Mouse (Mus musculus): ENCODE measurements around the gene Rpl10a.
"Not testable (repeated sequence)": the region's sequence is repeated elsewhere in the genome, so short reads cannot be mapped to it uniquely, and the experiment has no call there.

Gene Rpl10a

GRCm38 (mm10) chr17:28308297-28309195, 19.7 kb upstream of the Rpl10a start:
- DNase-seq (ENCODE audit: low read depth, low spot score): peak; percentile 70

GRCm38 (mm10) chr17:28310831-28311230, 17.4 kb upstream of the Rpl10a start:
- no peak for DNase-seq (ENCODE audit: low read depth, low spot score)

DNA sequence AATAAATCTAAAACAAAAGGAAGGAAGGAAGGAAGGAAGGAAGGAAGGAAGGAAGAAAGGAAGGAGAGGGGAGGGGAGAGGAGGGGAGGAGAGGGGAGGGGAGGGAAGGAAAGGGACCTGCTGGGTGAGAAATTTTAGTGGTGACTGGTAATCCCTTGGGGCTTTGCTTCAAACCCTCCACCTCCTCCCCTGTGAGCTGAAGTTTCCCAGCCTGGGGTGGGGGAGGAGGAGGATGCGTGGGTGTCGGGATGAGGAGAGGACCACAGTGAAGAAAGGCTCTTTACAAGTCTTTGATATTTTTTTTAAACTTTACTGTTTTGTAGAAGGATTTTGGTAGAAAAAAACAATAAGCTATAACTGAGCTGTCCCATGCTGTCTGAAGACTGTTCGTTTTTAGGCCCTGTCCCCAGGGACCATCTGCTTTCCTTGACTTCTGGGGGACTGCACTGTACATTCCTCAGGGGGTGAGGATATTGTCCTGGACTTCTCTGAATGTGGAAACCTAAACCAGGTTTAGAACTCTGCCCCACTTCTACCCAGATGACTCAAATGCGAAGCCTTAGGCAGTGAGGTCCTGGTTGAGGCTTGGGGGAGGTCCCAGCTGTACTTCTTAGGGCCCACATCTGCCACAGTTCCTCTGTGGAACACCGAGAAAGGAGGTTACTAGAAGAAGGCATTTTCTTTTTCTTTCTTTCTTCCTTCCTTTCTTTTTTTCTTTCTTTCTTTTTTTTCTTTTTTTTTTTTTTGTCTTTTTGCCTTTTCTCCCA, 16.7 kb upstream of the Rpl10a start:
- no peak for DNase-seq (ENCODE audit: low read depth, low spot score)

DNA sequence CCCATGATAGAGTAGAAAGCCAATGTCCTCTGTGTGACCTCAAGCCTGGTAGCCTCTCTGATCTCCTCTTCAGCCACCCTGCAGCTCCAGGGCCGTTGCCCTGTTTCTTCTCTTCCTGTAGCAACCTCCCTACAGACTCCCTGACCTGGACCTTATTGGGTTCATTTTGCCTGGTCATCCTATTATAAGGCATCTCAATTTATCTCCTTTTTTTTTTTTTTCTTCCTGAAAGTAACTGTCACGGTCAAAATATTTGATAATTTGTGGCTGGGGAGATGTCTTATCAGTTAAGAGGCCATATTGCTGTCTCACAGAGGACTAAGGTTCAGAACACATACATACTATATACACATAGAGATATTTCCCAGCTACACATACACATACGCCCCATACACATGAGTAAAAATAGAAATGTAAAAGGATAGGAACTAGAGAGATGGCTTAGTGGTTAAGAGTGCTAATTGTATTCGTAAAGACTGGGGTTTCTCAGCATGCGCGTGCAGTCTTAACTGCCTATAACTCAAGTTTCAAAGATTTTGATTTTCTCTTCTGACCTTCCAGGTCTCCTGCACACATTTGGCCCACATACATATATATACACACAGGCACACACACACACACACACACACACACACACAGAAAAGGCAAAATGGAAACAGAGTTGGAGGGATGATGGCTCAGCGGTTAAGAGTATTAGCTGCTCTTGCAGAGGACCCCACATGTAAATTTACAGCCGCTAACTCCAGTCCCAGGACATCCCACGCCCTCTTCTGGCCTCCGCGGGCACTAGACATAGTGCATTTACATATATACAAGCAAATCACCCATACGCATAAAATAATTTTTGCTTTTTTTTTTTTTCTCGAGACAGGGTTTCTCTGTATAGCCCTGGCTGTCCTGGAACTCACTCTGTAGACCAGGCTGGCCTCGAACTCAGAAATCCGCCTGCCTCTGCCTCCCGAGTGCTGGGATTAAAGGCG, 15.7 kb upstream of the Rpl10a start:
- no peak for DNase-seq (ENCODE audit: low read depth, low spot score)

- peak; percentile 98 for DNase-seq (ENCODE audit: low read depth, low spot score)
Measured at GRCm38 (mm10) chr17:28313212-28313879, 14.9 kb upstream of the Rpl10a start, which contains the start of gene Fance. Fance (plus strand) TSS chr17:28313519.

DNA sequence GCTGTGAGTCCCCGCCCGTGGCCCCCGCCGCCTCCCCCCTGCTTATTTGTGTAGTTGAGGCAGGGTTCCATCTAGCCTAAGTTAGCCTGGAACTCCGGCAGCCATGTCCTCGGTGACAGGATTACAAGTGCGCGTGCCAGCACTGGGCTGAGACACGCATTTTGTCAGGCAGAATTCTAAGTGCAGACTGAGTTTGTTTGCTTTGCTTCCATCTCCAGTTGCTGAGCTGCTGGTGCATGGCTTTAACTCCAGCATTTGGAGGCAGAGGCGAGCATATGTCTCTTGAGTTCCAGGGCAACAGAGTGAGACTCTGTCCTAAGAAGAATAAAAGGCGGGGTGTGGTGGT, 14.4 kb upstream of the Rpl10a start:
- no peak for DNase-seq (ENCODE audit: low read depth, low spot score)

DNA sequence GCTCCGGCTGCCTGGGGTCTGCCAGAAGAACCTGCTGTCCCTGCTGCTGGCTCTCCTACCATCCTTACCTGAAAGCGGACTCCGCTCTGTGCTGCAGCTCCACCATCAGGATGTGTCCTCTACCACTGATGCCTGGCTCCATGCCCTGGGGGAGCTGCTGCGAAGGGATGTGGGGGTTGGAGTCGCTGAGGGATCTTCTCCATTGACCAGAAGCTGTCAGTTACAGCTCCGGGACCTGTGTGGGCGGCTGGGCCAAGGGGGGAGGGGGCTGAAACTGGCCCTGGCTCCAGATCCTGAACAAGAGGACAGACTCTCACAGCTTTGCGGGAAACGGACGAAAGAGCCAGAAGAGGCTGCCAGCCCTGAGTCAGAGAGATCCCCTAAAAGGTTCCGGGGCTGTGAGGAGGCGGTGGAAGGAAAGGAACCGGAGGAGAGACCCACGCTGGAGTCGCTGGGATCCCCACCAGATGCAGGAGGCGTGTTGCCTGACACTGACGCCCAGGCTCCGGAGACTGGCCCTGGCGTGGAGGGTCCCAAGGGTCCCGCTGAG, 12.6 kb upstream of the Rpl10a start:
- no peak for DNase-seq (ENCODE audit: low read depth, low spot score)

GRCm38 (mm10) chr17:28316476-28316875, 11.8 kb upstream of the Rpl10a start:
- DNase-seq (ENCODE audit: low read depth, low spot score): no peak

DNA sequence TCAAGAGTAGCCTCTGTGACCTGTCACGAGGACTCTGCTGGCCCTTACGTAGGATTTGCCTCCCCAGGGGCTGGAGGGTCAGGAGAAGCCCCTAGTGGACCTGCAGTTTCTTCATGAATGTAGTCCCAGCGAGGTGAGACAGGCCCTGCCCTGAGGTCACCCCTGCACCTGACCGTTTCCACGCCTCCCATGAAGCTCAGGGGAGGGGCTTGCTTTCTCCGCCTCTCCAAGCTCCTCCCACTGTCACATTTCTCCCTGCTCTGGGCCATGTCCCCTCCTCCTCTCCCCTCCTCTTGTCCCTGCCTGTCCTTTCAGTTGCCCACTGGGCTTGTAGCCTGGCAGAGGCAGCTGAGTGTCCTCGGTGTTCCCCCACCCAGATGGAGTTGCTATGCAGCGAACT, 11.2 kb upstream of the Rpl10a start:
- DNase-seq (ENCODE audit: low read depth, low spot score): no peak

GRCm38 (mm10) chr17:28317725-28318124, 10.5 kb upstream of the Rpl10a start:
- DNase-seq (ENCODE audit: low read depth, low spot score): no peak

DNA sequence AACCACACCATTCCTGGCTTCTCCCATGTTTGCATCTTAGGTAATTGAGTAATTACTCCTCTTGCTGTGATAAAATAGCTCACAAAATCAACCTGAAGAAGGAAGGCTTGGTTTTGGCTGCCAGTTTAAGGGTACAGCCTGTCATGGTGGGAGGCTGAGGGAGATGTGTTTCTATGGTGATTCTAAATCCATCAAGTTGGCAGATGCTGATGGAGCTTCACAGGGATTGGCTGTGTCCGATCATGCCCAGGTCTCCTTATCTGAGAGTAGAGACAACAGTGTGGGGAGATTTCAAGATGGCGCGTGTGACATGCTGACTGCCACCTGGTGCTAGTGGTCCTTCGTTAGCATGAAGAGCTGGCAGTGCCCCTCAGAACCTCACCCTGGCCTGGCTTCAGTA, 6.6 kb upstream of the Rpl10a start:
- DNase-seq (ENCODE audit: low read depth, low spot score): no peak

- DNase-seq (ENCODE audit: low read depth, low spot score): no peak
Measured at GRCm38 (mm10) chr17:28323786-28324185, 4.5 kb upstream of the Rpl10a start.

DNA sequence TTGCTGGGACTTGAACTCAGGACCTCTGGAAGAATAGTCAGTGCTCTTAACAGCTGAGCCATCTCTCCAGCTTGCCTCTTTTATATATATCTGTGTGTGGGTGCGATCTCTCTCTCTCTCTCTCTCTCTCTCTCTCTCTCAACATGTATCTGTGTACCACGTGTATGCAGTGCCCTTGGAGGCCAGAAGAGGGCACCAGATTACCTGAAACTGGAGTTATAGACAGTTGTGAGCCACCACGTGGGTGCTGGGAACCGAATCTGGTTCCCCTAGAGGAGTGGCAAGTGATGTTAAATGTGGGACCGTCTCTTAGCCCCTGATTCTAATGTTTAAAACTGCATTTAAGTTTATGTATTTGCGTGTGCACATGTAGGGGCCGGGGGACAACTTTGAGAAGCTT, 3.9 kb upstream of the Rpl10a start:
- not testable (repeated sequence) for DNase-seq (ENCODE audit: low read depth, low spot score)

- DNase-seq (ENCODE audit: low read depth, low spot score): no peak
Measured at GRCm38 (mm10) chr17:28325751-28326150, 2.5 kb upstream of the Rpl10a start.

DNA sequence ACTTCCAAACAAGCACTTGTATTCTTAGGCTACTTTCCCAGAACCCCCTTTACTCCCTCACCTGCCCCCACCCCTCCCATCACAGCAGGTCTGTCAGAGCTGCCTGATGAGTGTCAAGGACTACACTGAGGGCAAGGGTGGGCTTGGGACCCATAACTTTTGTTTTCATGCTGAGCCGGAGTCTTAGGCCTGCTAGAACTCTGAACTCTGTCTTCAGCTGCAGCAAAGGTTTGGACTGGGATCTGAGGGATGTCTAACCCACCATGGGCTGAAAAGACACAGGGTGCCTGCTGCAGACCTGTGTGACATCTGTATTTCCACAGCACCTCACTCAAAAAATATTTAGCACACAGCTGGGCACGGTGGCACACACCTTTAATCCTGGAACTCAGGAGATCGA, 1.3 kb upstream of the Rpl10a start:
- DNase-seq (ENCODE audit: low read depth, low spot score): no peak

- peak; percentile 82 for DNase-seq (ENCODE audit: low read depth, low spot score)
Measured at GRCm38 (mm10) chr17:28327673-28328325, 472 bp upstream of the Rpl10a start.

DNA sequence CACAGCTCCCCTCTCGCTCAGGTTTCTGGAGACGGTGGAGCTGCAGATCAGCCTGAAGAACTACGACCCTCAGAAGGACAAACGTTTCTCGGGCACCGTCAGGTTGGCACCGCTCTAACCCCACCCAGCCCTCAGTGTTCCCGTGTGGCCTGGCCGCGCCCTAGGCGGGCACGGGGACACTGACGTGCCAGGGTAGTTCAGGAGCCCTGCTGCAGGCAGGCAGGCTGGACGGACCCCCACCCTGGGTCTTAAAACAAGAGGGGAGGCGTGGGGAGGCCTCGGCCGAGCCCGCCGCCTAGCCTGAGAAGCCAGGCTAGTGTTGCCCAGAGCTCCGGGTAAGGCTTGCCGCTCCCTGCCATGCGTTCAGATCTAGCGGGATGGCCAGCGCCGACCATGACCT, 675 bp downstream of the Rpl10a start:
- DNase-seq (ENCODE audit: low read depth, low spot score): no peak

DNA sequence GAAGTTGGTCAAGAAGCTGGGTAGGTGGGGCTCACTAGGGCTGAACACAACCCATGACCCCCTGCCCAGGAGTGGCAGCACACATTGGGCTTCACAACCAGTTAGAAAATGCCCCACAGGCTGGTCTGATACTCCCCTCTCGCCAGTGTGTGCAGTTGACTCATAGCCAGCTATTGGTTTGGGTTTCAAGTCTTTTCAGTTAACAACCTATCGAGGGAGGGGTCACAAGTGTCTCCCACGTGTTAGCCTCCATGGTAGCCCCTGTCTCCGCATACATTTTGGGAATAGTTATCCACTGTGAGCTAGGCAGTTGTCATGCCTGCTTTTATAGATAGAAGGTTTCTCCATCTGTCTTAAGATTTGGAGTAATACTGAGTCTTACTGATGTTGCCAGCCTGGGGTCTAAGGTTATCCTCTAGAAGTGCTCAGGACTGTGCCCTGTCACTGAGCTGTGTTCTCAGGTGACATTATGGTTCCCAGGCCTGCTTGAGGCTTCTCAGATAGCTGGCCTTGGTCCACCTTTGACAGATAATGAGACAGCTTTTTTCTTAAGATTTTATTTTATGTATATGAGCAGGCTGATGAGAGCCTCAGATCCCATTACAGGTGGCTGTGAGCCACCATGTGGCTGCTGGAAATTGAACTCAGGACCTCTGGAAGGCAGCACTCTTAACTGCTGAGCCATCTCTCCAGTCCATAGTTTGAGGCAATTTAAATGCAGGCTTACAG, 1.4 kb downstream of the Rpl10a start:
- DNase-seq (ENCODE audit: low read depth, low spot score): no peak

- no peak for DNase-seq (ENCODE audit: low read depth, low spot score)
Measured at GRCm38 (mm10) chr17:28330232-28330546, 1.9 kb downstream of the Rpl10a start.

- DNase-seq (ENCODE audit: low read depth, low spot score): not testable (repeated sequence)
Measured at GRCm38 (mm10) chr17:28330590-28330989, 2.3 kb downstream of the Rpl10a start.
